Mouse (Mus musculus): ENCODE data around the gene Lrpprc. TPM values are rescaled to one million over a fixed set of nuclear protein-coding genes. Genes with fewer than 3 reads are reported as not detected.
"Not testable (repeated sequence)": the region's sequence is repeated elsewhere in the genome, so short reads cannot be mapped to it uniquely, and the experiment has no call there.

Lrpprc gene
- polyA plus RNA-seq (2016; fragmentation: Nextera tagmentation; extraction: Ambion mirVana) = 49.4 and 50.4 TPM in 2 replicates

- under 1% methylated on average over 51 of the region's 51 CpGs for WGBS
- Histone ChIP-seq H3K36me3 (peaks cover 15% of the 10 kb centered on the region), H3K9me3 (replicated peaks) (no peaks in the 10 kb centered on the region), H3K4me3 (peak within 1 kb of the TSS; percentile 99), H3K27ac (replicated peaks) (peak within 1 kb of the TSS; percentile 98), H3K4me1 (peaks cover 26% of the 10 kb centered on the region), H3K27me3 (ENCODE audit: low read depth, poor library complexity, severe bottlenecking) (no peaks in the 10 kb centered on the region)
- peak; percentile 96 for DNase-seq (ENCODE audit: low spot score)
Measured at GRCm38 (mm10) chr17:84790447-84791098, at the start of gene Lrpprc. TSS of gene Lrpprc (minus strand) at chr17:84790789.

- Histone ChIP-seq H3K4me1 (no peaks in the 10 kb centered on the region), H3K27ac (replicated peaks) (no peak overlapping the region), H3K9me3 (replicated peaks) (no peaks in the 10 kb centered on the region), H3K27me3 (ENCODE audit: low read depth, poor library complexity, severe bottlenecking) (no peaks in the 10 kb centered on the region), H3K4me3 (no peak overlapping the region), H3K36me3 (no peaks in the 10 kb centered on the region)
- WGBS = 5% methylated on average over 3 of the region's 3 CpGs
- peak; percentile 61 for DNase-seq (ENCODE audit: low spot score)
Measured at GRCm38 (mm10) chr17:84837780-84838179, 47.2 kb upstream of the Lrpprc start.

- no peaks in the 10 kb centered on the region for H3K4me1 ChIP-seq
- H3K4me3 ChIP-seq = no peak overlapping the region
- H3K9me3 ChIP-seq (replicated peaks) = no peaks in the 10 kb centered on the region
- 86% methylated on average over 9 of the region's 9 CpGs for WGBS
- no peak for DNase-seq (ENCODE audit: low spot score)
- H3K36me3 ChIP-seq = no peaks in the 10 kb centered on the region
- no peak overlapping the region for H3K27ac ChIP-seq (replicated peaks)
- no peaks in the 10 kb centered on the region for H3K27me3 ChIP-seq (ENCODE audit: low read depth, poor library complexity, severe bottlenecking)
Measured at GRCm38 (mm10) chr17:84835249-84835648, 44.7 kb upstream of the Lrpprc start.

GRCm38 (mm10) chr17:84832346-84832745, 41.8 kb upstream of the Lrpprc start:
- 70% methylated on average over 8 of the region's 8 CpGs for WGBS
- Histone ChIP-seq H3K4me1 (no peaks in the 10 kb centered on the region), H3K36me3 (no peaks in the 10 kb centered on the region), H3K27me3 (ENCODE audit: low read depth, poor library complexity, severe bottlenecking) (no peaks in the 10 kb centered on the region), H3K4me3 (no peak overlapping the region), H3K27ac (replicated peaks) (no peak overlapping the region), H3K9me3 (replicated peaks) (no peaks in the 10 kb centered on the region)
- DNase-seq (ENCODE audit: low spot score) = no peak

- H3K27me3 ChIP-seq (ENCODE audit: low read depth, poor library complexity, severe bottlenecking) = no peaks in the 10 kb centered on the region
- no peaks in the 10 kb centered on the region for H3K9me3 ChIP-seq (replicated peaks)
- H3K4me1 ChIP-seq = no peaks in the 10 kb centered on the region
- H3K36me3 ChIP-seq = no peaks in the 10 kb centered on the region
- no peak for DNase-seq (ENCODE audit: low spot score)
- no peak overlapping the region for H3K4me3 ChIP-seq
- H3K27ac ChIP-seq (replicated peaks) = no peak overlapping the region
- 87% methylated on average over 6 of the region's 6 CpGs for WGBS
Measured at GRCm38 (mm10) chr17:84828301-84828700, 37.7 kb upstream of the Lrpprc start.

- no peaks in the 10 kb centered on the region for H3K27me3 ChIP-seq (ENCODE audit: low read depth, poor library complexity, severe bottlenecking)
- peak; percentile 15 for DNase-seq (ENCODE audit: low spot score)
- no peaks in the 10 kb centered on the region for H3K4me1 ChIP-seq
- no peak overlapping the region for H3K27ac ChIP-seq (replicated peaks)
- no peaks in the 10 kb centered on the region for H3K36me3 ChIP-seq
- WGBS = 13% methylated on average over 4 of the region's 4 CpGs
- no peaks in the 10 kb centered on the region for H3K9me3 ChIP-seq (replicated peaks)
- no peak overlapping the region for H3K4me3 ChIP-seq
Measured at GRCm38 (mm10) chr17:84820603-84821002, 30.0 kb upstream of the Lrpprc start.

- no peaks in the 10 kb centered on the region for H3K9me3 ChIP-seq (replicated peaks)
- no peak overlapping the region for H3K27ac ChIP-seq (replicated peaks)
- H3K36me3 ChIP-seq = no peaks in the 10 kb centered on the region
- H3K4me1 ChIP-seq = no peaks in the 10 kb centered on the region
- WGBS = 90% methylated on average over 5 of the region's 5 CpGs
- no peak for DNase-seq (ENCODE audit: low spot score)
- H3K4me3 ChIP-seq = no peak overlapping the region
- H3K27me3 ChIP-seq (ENCODE audit: low read depth, poor library complexity, severe bottlenecking) = no peaks in the 10 kb centered on the region
Measured at GRCm38 (mm10) chr17:84818390-84818789, 27.8 kb upstream of the Lrpprc start.

- Histone ChIP-seq H3K27ac (replicated peaks) (no peak overlapping the region), H3K36me3 (no peaks in the 10 kb centered on the region), H3K27me3 (ENCODE audit: low read depth, poor library complexity, severe bottlenecking) (no peaks in the 10 kb centered on the region), H3K4me3 (no peak overlapping the region), H3K9me3 (replicated peaks) (no peaks in the 10 kb centered on the region), H3K4me1 (no peaks in the 10 kb centered on the region)
- no peak for DNase-seq (ENCODE audit: low spot score)
- WGBS = 83% methylated on average over 9 of the region's 9 CpGs
Measured at GRCm38 (mm10) chr17:84816014-84816461, 25.4 kb upstream of the Lrpprc start.

GRCm38 (mm10) chr17:84814905-84815304, 24.3 kb upstream of the Lrpprc start:
- H3K27ac ChIP-seq (replicated peaks) = no peak overlapping the region
- 88% methylated on average over 7 of the region's 7 CpGs for WGBS
- no peaks in the 10 kb centered on the region for H3K9me3 ChIP-seq (replicated peaks)
- H3K4me3 ChIP-seq = no peak overlapping the region
- no peak for DNase-seq (ENCODE audit: low spot score)
- no peaks in the 10 kb centered on the region for H3K4me1 ChIP-seq
- no peaks in the 10 kb centered on the region for H3K36me3 ChIP-seq
- no peaks in the 10 kb centered on the region for H3K27me3 ChIP-seq (ENCODE audit: low read depth, poor library complexity, severe bottlenecking)

GRCm38 (mm10) chr17:84814192-84814591, 23.6 kb upstream of the Lrpprc start:
- not testable (repeated sequence) for H3K27ac ChIP-seq (replicated peaks); H3K36me3 ChIP-seq; H3K4me3 ChIP-seq; H3K9me3 ChIP-seq (replicated peaks); H3K4me1 ChIP-seq; DNase-seq (ENCODE audit: low spot score); H3K27me3 ChIP-seq (ENCODE audit: low read depth, poor library complexity, severe bottlenecking)
- WGBS = 89% methylated on average over 14 of the region's 14 CpGs

GRCm38 (mm10) chr17:84792006-84792405, 1.4 kb upstream of the Lrpprc start:
- peak overlapping the region; percentile 99 for H3K4me3 ChIP-seq
- peaks cover 26% of the 10 kb centered on the region for H3K4me1 ChIP-seq
- 75% methylated on average over 5 of the region's 5 CpGs for WGBS
- no peaks in the 10 kb centered on the region for H3K27me3 ChIP-seq (ENCODE audit: low read depth, poor library complexity, severe bottlenecking)
- H3K27ac ChIP-seq (replicated peaks) = no peak overlapping the region
- DNase-seq (ENCODE audit: low spot score) = no peak
- no peaks in the 10 kb centered on the region for H3K9me3 ChIP-seq (replicated peaks)
- peaks cover 9% of the 10 kb centered on the region; the same call in 1 of the 2 replicates for H3K36me3 ChIP-seq

- peak overlapping the region; percentile 98 for H3K27ac ChIP-seq (replicated peaks)
- H3K4me3 ChIP-seq = peak overlapping the region; percentile 99
- no peaks in the 10 kb centered on the region for H3K9me3 ChIP-seq (replicated peaks)
- peaks cover 26% of the 10 kb centered on the region for H3K4me1 ChIP-seq
- H3K36me3 ChIP-seq = peaks cover 15% of the 10 kb centered on the region
- WGBS = 9% methylated on average over 8 of the region's 8 CpGs
- no peak for DNase-seq (ENCODE audit: low spot score)
- H3K27me3 ChIP-seq (ENCODE audit: low read depth, poor library complexity, severe bottlenecking) = no peaks in the 10 kb centered on the region
Measured at GRCm38 (mm10) chr17:84791156-84791555, 567 bp upstream of the Lrpprc start.

- Histone ChIP-seq H3K27ac (replicated peaks) (peak overlapping the region; percentile 98), H3K4me3 (peak overlapping the region; percentile 99), H3K36me3 (peaks cover 15% of the 10 kb centered on the region), H3K9me3 (replicated peaks) (no peaks in the 10 kb centered on the region), H3K27me3 (ENCODE audit: low read depth, poor library complexity, severe bottlenecking) (no peaks in the 10 kb centered on the region), H3K4me1 (peaks cover 26% of the 10 kb centered on the region)
- no peak for DNase-seq (ENCODE audit: low spot score)
- WGBS = 0% methylated on average over 22 of the region's 22 CpGs
Measured at GRCm38 (mm10) chr17:84790043-84790442, 546 bp downstream of the Lrpprc start.

Measured in midbrain, embryonic 10.5 days (tissue).